Mouse (Mus musculus) kidney, adult 2 months (tissue): ENCODE data around the gene Odf3l2.

Experiments
- CTCF ChIP-seq: fragments of 200-500 bp; conservative IDR thresholded peaks from 2 replicates; pipeline ENCODE4 v1.5.1; 2011; ENCODE audit warnings: low read depth, mild to moderate bottlenecking, control low read depth, low read length, moderate library complexity, mixed read lengths; ENCODE audit not compliant: insufficient read depth, insufficient read length
- POLR2A ChIP-seq: fragments of 200-500 bp; IDR thresholded peaks from one replicate; pipeline ENCODE4 v1.6.1; 2011; ENCODE audit warnings: low read depth, low read length, control low read depth

- TF ChIP-seq CTCF (no peak), POLR2A (no peak)
Observed at GRCm38 (mm10) chr10:79606537-79606936, 39.0 kb downstream of the Odf3l2 start.
